Mouse (Mus musculus): ENCODE measurements around the gene Sgcb.

- no peak for TF ChIP-seq EP300 (IDR thresholded peaks at IDR 0.05; ENCODE audit: low read depth)
- TF ChIP-seq CTCF (IDR thresholded peaks at IDR 0.05; ENCODE audit: low read depth): no peak
These were observed 46.2 kb upstream of the Sgcb start for GRCm38 (mm10) chr5:73693778-73694177.

All from liver, embryonic 14.5 days (tissue).